Mouse (Mus musculus): ENCODE data around the gene Tmem100.

DNA sequence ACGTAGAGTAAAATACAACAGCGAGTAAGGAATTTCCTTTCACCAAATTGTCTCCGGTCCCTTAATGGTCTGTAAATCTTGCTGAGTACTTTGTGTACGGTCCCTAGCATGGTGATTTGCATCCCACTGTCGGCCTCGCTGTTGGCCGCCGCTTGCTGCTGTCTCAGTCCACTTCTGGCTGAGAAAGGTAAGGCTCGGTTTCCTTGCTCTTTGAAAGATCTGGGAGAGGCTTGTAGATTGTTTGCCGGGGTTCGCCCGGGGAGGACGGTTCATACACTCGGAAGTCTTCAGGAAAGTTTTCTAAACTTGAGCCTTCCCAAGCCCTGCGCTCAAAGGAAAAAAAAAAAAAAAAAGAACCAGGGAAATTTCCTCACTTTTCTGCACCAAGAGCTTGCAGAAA, 409 bp downstream of the Tmem100 start:
- TF ChIP-seq CTCF (conservative IDR thresholded peaks at IDR 0.05; ENCODE audit: insufficient read depth, insufficient read length, low read depth, low read length) (no peak), POLR2A (IDR thresholded peaks at IDR 0.05; ENCODE audit: low read depth, low read length) (no peak)
